Mouse (Mus musculus) heart, adult 2 months (tissue): ENCODE measurements at regions not wholly inside any gene's neighbourhood (a gene's known extent, or its start where the extent isn't known, plus 50 kb on each side); places are given as distances from the start of the nearest gene placed in this dataset.

Experiments used
- DNase-seq, 2 experiments: peaks; one replicate each; pipeline ENCODE4 v3.0.0; 2021
- H3K27ac ChIP-seq: fragments of 200-600 bp; 2 replicates; pipeline ENCODE4 v1.8.1; 2022
- H3K27me3 ChIP-seq: fragments of 200-500 bp; 2 replicates; pipeline ENCODE4 v1.6.1; 2012; ENCODE audit warnings: mild to moderate bottlenecking, low read length, inconsistent platforms, mixed read lengths; ENCODE audit not compliant: control insufficient read depth, insufficient read depth
- H3K36me3 ChIP-seq: fragments of 200-500 bp; 2 replicates; pipeline ENCODE4 v1.6.1; 2012; ENCODE audit warnings: low read length, inconsistent platforms; ENCODE audit not compliant: control insufficient read depth, insufficient read depth
- H3K4me1 ChIP-seq: fragments of 200-500 bp; 2 replicates; pipeline ENCODE4 v1.6.1; 2011; ENCODE audit warnings: low read length; ENCODE audit not compliant: control insufficient read depth, insufficient read depth
- H3K4me3 ChIP-seq: fragments of 200-600 bp; 2 replicates; pipeline ENCODE4 v1.8.1; 2022
- H3K79me2 ChIP-seq: fragments of 200-500 bp; replicated peaks from 2 replicates; pipeline ENCODE4 v1.6.1; 2012; ENCODE audit warnings: mild to moderate bottlenecking, inconsistent platforms, low read length, moderate library complexity, mixed read lengths; ENCODE audit not compliant: control insufficient read depth, insufficient read depth
- H3K9ac ChIP-seq: fragments of 200-500 bp; 2 replicates; pipeline ENCODE4 v1.6.1; 2012; ENCODE audit warnings: low read depth, mild to moderate bottlenecking, control low read depth, inconsistent platforms, low read length, mixed read lengths
- CTCF ChIP-seq: fragments of 200-600 bp; IDR thresholded peaks from 2 replicates; pipeline ENCODE4 v1.8.1; 2022; ENCODE audit warnings: antibody characterized with exemption, mild to moderate bottlenecking, moderate library complexity
- EP300 ChIP-seq: fragments of 200-500 bp; IDR thresholded peaks from 2 replicates; pipeline ENCODE4 v1.6.1; 2011; ENCODE audit warnings: low read depth, low read length, control low read depth; ENCODE audit not compliant: insufficient read depth
- POLR2A ChIP-seq: fragments of 200-500 bp; IDR thresholded peaks from 2 replicates; pipeline ENCODE4 v1.6.1; 2011; ENCODE audit warnings: mild to moderate bottlenecking, low read depth, low read length, control low read depth; ENCODE audit not compliant: insufficient read depth
- WGBS: fragments of 180-500 bp; shearing (Covaris S2); methylation state at CpG from one replicate; pipeline ENCODE4 v1.1.7; 2018; 5-methylcytosine and 5-hydroxymethylcytosine counted together
- intact Hi-C: fragments of 180-260 bp; cut with DNase I; formaldehyde crosslinking; loops from one replicate; pipeline ENCODE4 v1.15.1; 2025

DNA sequence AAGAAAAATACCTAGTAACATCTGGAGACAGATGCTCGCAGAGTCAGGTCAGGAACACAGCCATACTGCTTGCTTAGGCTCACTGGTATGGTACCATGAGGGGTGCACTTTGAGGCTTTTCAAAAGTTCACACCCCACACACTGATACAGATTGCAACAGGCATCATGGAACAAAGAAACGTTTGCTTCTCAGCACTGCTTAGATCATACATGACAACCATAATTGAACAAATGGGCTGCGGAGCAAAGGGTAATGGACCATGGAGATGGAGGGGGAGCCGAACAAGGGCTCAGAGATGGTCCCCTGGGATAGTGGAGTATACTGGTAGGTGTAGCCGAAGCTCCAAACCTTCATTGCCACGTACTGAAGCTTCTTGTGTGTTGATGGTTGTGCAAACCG, 228.6 kb upstream of the Tll1 start:
- Histone ChIP-seq H3K9ac (no peak overlapping the region), H3K4me3 (no peak overlapping the region), H3K27ac (no peak overlapping the region), H3K4me1 (no peaks in the 10 kb centered on the region), H3K79me2 (no peaks in the 10 kb centered on the region), H3K27me3 (no peaks in the 10 kb centered on the region), H3K36me3 (no peaks in the 10 kb centered on the region)
- no peak for DNase-seq
- WGBS, result 83% methylated on average over 7 of the region's 7 CpGs
- intact Hi-C loops, result no loop called here
- TF ChIP-seq EP300 (no peak), CTCF (no peak), POLR2A (no peak)

DNA sequence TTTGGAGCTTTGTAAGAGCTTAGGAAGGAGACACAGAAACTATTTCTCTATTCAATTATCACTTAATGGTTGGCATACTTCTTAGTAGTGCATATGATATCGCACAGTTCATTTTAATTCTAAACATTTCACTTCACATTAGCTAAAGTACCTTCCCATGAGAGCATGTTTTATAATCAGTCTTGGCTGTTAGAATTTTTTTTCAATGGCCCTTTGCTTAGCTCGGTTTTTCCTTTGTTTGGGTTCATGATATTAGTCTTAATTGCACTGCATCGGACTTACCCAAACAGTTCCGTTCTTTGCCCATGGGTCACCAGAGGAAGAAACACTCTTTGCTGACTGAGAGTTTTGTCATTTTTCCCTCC, 216.8 kb upstream of the Tll1 start:
- Histone ChIP-seq H3K9ac (no peak overlapping the region), H3K36me3 (no peaks in the 10 kb centered on the region), H3K79me2 (no peaks in the 10 kb centered on the region), H3K27me3 (no peaks in the 10 kb centered on the region), H3K4me3 (no peak overlapping the region), H3K4me1 (no peaks in the 10 kb centered on the region), H3K27ac (no peak overlapping the region)
- no peak for TF ChIP-seq EP300
- no peak for TF ChIP-seq CTCF
- intact Hi-C loops, result no loop called here
- no peak for DNase-seq
- WGBS, result 53% methylated on average over 4 of the region's 4 CpGs

DNA sequence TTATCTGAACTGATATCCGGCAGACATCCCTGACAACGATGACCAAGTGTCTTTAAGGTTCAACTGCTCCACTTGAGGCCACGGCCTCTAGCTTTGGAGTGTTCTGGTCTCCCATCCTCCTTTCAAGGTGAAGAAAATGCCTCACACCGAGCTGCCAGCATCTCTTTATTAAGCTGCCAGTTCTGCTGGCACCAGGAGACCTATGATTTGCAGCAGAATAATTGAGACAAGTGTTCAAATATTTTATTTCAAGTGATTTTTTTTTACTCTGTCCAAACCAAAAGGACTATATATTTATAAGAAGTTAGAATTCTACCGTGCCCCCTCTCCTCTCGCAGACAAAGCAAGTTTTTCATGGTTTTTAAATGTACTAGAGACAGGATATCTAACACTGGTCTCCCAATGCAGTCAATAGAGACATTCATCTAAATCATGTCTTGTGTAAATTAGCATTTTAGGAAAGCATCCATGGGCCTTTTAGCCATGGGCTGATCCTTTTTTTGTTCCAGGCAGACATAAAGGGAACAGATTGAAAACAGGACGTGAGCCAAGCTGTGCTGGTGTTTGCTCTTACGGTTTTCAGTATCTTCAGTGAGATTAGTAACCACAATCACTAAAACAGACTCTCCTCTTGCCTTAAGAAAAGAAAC, 216.3 kb upstream of the Tll1 start:
- intact Hi-C loops, result no loop called here
- 56% methylated on average over 8 of the region's 8 CpGs for WGBS
- Histone ChIP-seq H3K27ac (no peak overlapping the region), H3K4me1 (no peaks in the 10 kb centered on the region), H3K79me2 (no peaks in the 10 kb centered on the region), H3K27me3 (no peaks in the 10 kb centered on the region), H3K4me3 (no peak overlapping the region), H3K36me3 (no peaks in the 10 kb centered on the region), H3K9ac (no peak overlapping the region)
- no peak for TF ChIP-seq EP300
- no peak for TF ChIP-seq POLR2A
- no peak for TF ChIP-seq CTCF
- DNase-seq, result no peak

DNA sequence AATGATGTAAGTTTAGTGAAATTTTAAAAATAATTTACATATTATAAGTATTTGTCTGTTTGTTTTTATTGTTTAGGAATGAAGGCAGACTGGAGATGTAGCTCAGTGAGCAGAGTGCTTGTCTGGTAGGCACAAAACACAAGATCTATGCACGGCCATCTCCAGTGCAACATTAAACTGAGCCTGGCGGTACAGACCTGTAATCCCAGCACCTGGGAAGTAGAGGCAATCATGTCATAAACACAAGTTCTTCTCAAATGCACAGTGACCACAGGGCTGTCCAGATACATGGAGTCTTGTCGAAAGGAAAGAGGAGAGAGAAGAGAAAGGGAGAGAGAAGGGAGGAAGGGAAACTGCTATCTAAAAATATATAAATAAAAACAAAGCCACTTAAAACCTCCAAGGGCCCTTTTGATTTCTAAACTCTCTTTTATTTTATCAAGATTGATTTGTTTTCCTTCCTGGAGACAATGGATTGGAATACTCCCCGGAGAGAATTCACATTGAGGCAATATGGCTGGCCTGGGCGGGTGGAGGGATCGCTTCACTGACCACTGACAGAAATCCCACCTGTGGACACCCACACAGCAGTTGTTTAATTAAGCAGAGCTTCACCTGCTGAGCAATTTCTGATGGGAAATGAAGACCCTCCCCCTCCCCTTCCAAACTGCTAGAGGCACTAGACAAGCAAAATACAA, 215.6 kb upstream of the Tll1 start:
- Histone ChIP-seq H3K27me3 (no peaks in the 10 kb centered on the region), H3K36me3 (no peaks in the 10 kb centered on the region), H3K4me1 (no peaks in the 10 kb centered on the region), H3K27ac (no peak overlapping the region), H3K9ac (no peak overlapping the region), H3K79me2 (no peaks in the 10 kb centered on the region), H3K4me3 (no peak overlapping the region)
- no peak for TF ChIP-seq CTCF
- TF ChIP-seq EP300, result no peak
- no peak for TF ChIP-seq POLR2A
- WGBS, result 72% methylated on average over 6 of the region's 6 CpGs
- intact Hi-C loops, result no loop called here
- no peak for DNase-seq

DNA sequence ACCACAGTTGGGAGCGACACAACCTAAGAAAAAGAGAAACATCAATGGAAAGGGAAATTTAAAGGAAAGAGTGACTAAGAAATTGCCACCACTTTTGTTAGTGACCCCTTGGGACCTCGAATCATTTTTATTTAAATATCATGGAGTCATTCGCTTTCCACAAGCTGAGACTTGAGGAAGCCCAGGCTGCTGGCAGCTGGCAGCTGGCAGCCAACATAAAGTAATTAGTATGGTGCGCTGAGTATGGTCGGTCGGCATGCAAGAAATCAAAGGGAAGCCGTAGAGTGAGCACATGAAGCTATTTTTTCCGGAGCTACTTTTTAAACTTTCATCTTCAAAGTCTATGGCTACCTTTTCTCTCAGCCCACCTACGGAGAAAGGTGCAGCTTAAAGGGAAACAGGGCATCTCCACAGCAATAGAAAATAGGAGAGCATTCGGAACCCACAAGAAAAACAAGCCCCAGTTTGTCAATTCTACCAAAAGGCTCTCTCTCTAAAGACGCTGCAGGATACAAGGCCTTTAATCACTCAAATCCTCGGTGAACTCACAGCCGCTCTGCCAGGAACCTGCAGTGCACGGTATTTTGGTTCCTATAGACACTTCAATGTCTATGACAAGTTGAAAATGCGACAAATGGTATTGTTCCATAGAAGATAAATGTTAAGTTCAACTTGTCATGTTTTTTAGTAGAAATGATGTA, 206.6 kb upstream of the Tll1 start:
- no peaks in the 10 kb centered on the region for H3K36me3 ChIP-seq
- H3K79me2 ChIP-seq, result no peaks in the 10 kb centered on the region
- DNase-seq, result no peak
- H3K4me3 ChIP-seq, result no peak overlapping the region
- WGBS, result 85% methylated on average over 15 of the region's 15 CpGs
- intact Hi-C loops, result no loop called here
- TF ChIP-seq CTCF (no peak), POLR2A (no peak), EP300 (no peak)
- no peaks in the 10 kb centered on the region; the same call in 1 of the 2 replicates for H3K4me1 ChIP-seq
- H3K27ac ChIP-seq, result no peak overlapping the region
- H3K27me3 ChIP-seq, result no peaks in the 10 kb centered on the region
- no peak overlapping the region for H3K9ac ChIP-seq
